Mouse (Mus musculus) intestine, embryonic 14.5 days (tissue): ENCODE data around the gene Slain2. TPM values are rescaled to one million over a fixed set of nuclear protein-coding genes. Genes with fewer than 3 reads are reported as not detected.

Experiments
- polyA plus RNA-seq: library from polyadenylated mRNA; unstranded; fragments of >200 nt; fragmentation: Nextera tagmentation; extraction: Ambion mirVana; gene quantifications from 2 replicates; pipeline ENCODE4 v1.2.1, GENCODE M21; 2014

The Slain2 gene
- polyA plus RNA-seq, 1 experiment from 2014 or later = 20.9 TPM

Other genes with a start within 250 kb of the Slain2 start
- 0.22 and 0.23 TPM in 2 replicates for gene Txk, start 161.5 kb upstream of the Slain2 start, polyA plus RNA-seq
- 10.6 and 13.7 TPM in 2 replicates for gene Tec, start 45.8 kb upstream of the Slain2 start, polyA plus RNA-seq
- not detected in 2 replicates for gene Gm10135, start 60.4 kb downstream of the Slain2 start, polyA plus RNA-seq
- 15.4 and 18.7 TPM in 2 replicates for gene Slc10a4, start 92.6 kb downstream of the Slain2 start, polyA plus RNA-seq